Mouse (Mus musculus) erythroblast, embryonic 14.5 days (primary cell): ENCODE measurements around the gene Lpo. TPM values are rescaled to one million over a fixed set of nuclear protein-coding genes. Genes with fewer than 3 reads are reported as not detected.

Source experiments
- H3K27me3 ChIP-seq: 2 replicates; pipeline ENCODE4 v1.6.1; 2012; ENCODE audit warnings: inconsistent platforms; ENCODE audit not compliant: control insufficient read depth
- H3K36me3 ChIP-seq: 2 replicates; pipeline ENCODE4 v1.6.1; 2012; ENCODE audit warnings: mild to moderate bottlenecking, inconsistent platforms; ENCODE audit not compliant: control insufficient read depth
- H3K4me1 ChIP-seq: 2 replicates; pipeline ENCODE4 v1.6.1; 2012; ENCODE audit warnings: inconsistent platforms; ENCODE audit not compliant: control insufficient read depth
- H3K4me3 ChIP-seq: replicated peaks from 2 replicates; pipeline ENCODE3; 2012; ENCODE audit warnings: moderate library complexity, mild to moderate bottlenecking, inconsistent platforms
- H3K9me3 ChIP-seq: 2 replicates; pipeline ENCODE4 v1.6.1; 2012; ENCODE audit warnings: low read length, inconsistent platforms, mixed read lengths; ENCODE audit not compliant: control insufficient read depth
- GATA1 ChIP-seq: IDR thresholded peaks from 2 replicates; pipeline ENCODE4 v1.6.1; 2012; ENCODE audit warnings: low read length, inconsistent platforms, mixed read lengths
- TAL1 ChIP-seq: IDR thresholded peaks from 3 replicates; pipeline ENCODE4 v1.6.1; 2012; ENCODE audit warnings: low read length, inconsistent platforms, mixed read lengths
- polyA plus RNA-seq: library from polyadenylated mRNA; stranded (reverse); fragments of >175 nt; gene quantifications from 2 replicates; pipeline ENCODE4 v1.2.3, GENCODE M21; 2012

Gene Lpo
- polyA plus RNA-seq, 1 experiment = not detected

- TF ChIP-seq TAL1 (no peak), GATA1 (no peak)
- Histone ChIP-seq H3K27me3 (no peaks in the 10 kb centered on the region; the same call in 1 of the 2 replicates), H3K4me1 (no peaks in the 10 kb centered on the region), H3K4me3 (no peak overlapping the region), H3K9me3 (no peaks in the 10 kb centered on the region), H3K36me3 (no peaks in the 10 kb centered on the region)
Measured at GRCm38 (mm10) chr11:87811396-87811795, 16.7 kb downstream of the Lpo start.

GRCm38 (mm10) chr11:87808236-87808635 lies 19.9 kb downstream of the Lpo start:
- no peaks in the 10 kb centered on the region; the same call in 1 of the 2 replicates for H3K27me3 ChIP-seq
- no peak overlapping the region for H3K4me3 ChIP-seq
- H3K36me3 ChIP-seq = no peaks in the 10 kb centered on the region
- TF ChIP-seq TAL1 = no peak
- no peak for TF ChIP-seq GATA1
- no peaks in the 10 kb centered on the region for H3K4me1 ChIP-seq
- no peaks in the 10 kb centered on the region for H3K9me3 ChIP-seq

- TF ChIP-seq TAL1 = no peak
- no peak for TF ChIP-seq GATA1
- no peaks in the 10 kb centered on the region for H3K9me3 ChIP-seq
- no peaks in the 10 kb centered on the region for H3K36me3 ChIP-seq
- no peak overlapping the region for H3K4me3 ChIP-seq
- H3K4me1 ChIP-seq = no peaks in the 10 kb centered on the region
- no peaks in the 10 kb centered on the region; the same call in 1 of the 2 replicates for H3K27me3 ChIP-seq
Measured at GRCm38 (mm10) chr11:87807433-87807832, 20.7 kb downstream of the Lpo start.

DNA sequence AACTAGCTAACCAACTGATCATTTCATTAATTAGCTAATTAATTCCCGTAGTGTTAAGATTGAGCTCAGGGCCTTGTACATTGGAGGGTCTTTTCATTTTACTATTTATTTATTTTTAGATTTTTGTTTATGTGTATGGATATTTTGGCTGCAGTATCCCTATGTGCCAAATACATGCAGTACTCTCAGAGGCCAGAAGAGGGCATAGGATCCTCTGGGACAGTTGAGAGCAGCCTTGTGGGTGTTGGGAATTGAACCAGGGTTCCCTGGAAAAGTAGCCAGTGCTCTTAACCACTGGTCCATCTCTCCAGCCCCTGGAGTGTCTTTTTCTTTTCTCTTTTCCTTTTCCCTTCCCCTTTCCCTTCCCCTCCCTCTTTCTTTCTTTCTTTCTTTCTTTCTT lies 22.6 kb downstream of the Lpo start:
- H3K36me3 ChIP-seq = no peaks in the 10 kb centered on the region
- no peak for TF ChIP-seq GATA1
- no peak for TF ChIP-seq TAL1
- H3K4me3 ChIP-seq = no peak overlapping the region
- no peaks in the 10 kb centered on the region for H3K9me3 ChIP-seq
- H3K27me3 ChIP-seq = no peaks in the 10 kb centered on the region
- no peaks in the 10 kb centered on the region for H3K4me1 ChIP-seq

GRCm38 (mm10) chr11:87802621-87803020 lies 25.5 kb downstream of the Lpo start:
- TF ChIP-seq TAL1 (no peak), GATA1 (no peak)
- H3K4me3 ChIP-seq = no peak overlapping the region
- H3K9me3 ChIP-seq = no peaks in the 10 kb centered on the region
- no peaks in the 10 kb centered on the region for H3K27me3 ChIP-seq
- no peaks in the 10 kb centered on the region for H3K4me1 ChIP-seq
- no peaks in the 10 kb centered on the region for H3K36me3 ChIP-seq

DNA sequence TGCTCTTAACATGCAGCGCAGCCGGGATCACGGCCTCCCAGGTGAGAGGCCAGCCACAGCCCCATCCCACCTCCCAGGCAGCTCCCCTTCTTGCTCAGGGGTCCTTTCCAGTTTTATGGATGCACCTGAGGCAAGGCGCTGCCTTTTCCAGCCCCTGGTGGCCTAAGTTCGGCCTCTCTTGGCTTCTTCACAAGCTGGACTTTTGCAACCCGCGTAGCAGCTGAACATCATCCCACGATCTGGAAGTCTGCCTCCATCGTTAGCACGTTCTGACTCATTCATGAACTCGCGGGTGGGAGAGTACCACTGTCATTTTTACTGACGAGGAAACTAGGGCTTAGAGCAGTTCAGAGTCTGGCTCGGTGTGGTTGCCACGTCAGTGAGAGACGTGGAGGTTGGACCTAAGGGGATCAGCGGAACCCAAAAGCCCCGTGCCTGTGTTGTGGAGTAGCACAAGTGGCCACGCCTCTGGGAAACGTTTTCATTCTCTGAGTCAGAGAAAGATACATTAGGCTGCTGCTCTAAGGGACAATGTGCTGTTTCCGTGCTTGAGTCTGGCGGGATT lies 26.3 kb downstream of the Lpo start:
- TF ChIP-seq GATA1 (no peak), TAL1 (no peak)
- no peaks in the 10 kb centered on the region; the same call in 1 of the 2 replicates for H3K27me3 ChIP-seq
- no peaks in the 10 kb centered on the region for H3K4me1 ChIP-seq
- no peak overlapping the region for H3K4me3 ChIP-seq
- no peaks in the 10 kb centered on the region for H3K9me3 ChIP-seq
- H3K36me3 ChIP-seq = no peaks in the 10 kb centered on the region

DNA sequence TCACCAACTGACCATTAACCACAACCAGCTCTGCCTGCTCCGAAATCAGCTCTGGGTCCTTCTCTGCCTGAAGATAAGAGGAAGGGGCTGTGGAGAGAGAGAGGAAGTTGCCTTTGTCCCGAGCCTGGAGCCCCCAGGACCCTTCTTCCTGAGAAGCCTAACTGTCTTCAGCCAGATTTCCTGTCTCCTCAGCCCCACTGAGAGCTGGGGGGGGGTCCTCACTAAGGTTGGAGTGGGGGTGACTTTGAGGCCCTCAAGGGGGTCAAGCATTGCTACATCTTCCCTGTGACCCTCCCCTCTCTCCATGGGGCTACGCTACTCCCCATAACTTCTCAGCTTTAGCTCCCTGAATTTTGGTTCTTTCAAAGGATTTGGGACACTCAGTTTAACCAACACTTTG lies 34.6 kb downstream of the Lpo start, which contains the start of gene Mpo:
TSS of gene Mpo (plus strand) at position 122 of the 400 bp plus-strand sequence.
- Histone ChIP-seq H3K9me3 (no peaks in the 10 kb centered on the region), H3K4me1 (no peaks in the 10 kb centered on the region), H3K36me3 (no peaks in the 10 kb centered on the region), H3K4me3 (no peak within 1 kb of the TSS), H3K27me3 (peaks cover 10% of the 10 kb centered on the region)
- no peak for TF ChIP-seq TAL1
- no peak for TF ChIP-seq GATA1

- Histone ChIP-seq H3K9me3 (no peaks in the 10 kb centered on the region), H3K4me3 (no peak overlapping the region), H3K36me3 (no peaks in the 10 kb centered on the region), H3K27me3 (peaks cover 10% of the 10 kb centered on the region), H3K4me1 (no peaks in the 10 kb centered on the region)
- TF ChIP-seq GATA1 = no peak
- TF ChIP-seq TAL1 = no peak
Measured at GRCm38 (mm10) chr11:87790088-87790487, 38.0 kb downstream of the Lpo start.

- Histone ChIP-seq H3K36me3 (no peaks in the 10 kb centered on the region), H3K4me1 (peaks cover 17% of the 10 kb centered on the region), H3K4me3 (no peak overlapping the region), H3K9me3 (no peaks in the 10 kb centered on the region), H3K27me3 (peaks cover 19% of the 10 kb centered on the region)
- no peak for TF ChIP-seq GATA1
- TF ChIP-seq TAL1 = no peak
Measured at GRCm38 (mm10) chr11:87780130-87780529, 48.0 kb downstream of the Lpo start.

- TF ChIP-seq GATA1 (no peak), TAL1 (no peak)
- no peak overlapping the region for H3K4me3 ChIP-seq
- H3K27me3 ChIP-seq = peaks cover 19% of the 10 kb centered on the region
- no peaks in the 10 kb centered on the region for H3K9me3 ChIP-seq
- no peaks in the 10 kb centered on the region for H3K36me3 ChIP-seq
- peaks cover 17% of the 10 kb centered on the region for H3K4me1 ChIP-seq
Measured at GRCm38 (mm10) chr11:87779392-87779791, 48.7 kb downstream of the Lpo start.
